Mouse (Mus musculus) T-helper 17 cell (primary cell): ENCODE results near the gene 1700017B05Rik.
"Not testable (repeated sequence)": the region's sequence is repeated elsewhere in the genome, so short reads cannot be mapped to it uniquely, and the experiment has no call there.

Source experiments
- in situ Hi-C, 2 experiments: fragments of 300-600 bp; cut with MboI, MseI; formaldehyde crosslinking; loops; 1 replicate in 1 of 2; 2 replicates in 1 of 2; pipeline ENCODE4 v1.15.1; 2025; ENCODE audit warnings: high pct_unique_total_duplicates in 2 of 2

1700017B05Rik gene

DNA sequence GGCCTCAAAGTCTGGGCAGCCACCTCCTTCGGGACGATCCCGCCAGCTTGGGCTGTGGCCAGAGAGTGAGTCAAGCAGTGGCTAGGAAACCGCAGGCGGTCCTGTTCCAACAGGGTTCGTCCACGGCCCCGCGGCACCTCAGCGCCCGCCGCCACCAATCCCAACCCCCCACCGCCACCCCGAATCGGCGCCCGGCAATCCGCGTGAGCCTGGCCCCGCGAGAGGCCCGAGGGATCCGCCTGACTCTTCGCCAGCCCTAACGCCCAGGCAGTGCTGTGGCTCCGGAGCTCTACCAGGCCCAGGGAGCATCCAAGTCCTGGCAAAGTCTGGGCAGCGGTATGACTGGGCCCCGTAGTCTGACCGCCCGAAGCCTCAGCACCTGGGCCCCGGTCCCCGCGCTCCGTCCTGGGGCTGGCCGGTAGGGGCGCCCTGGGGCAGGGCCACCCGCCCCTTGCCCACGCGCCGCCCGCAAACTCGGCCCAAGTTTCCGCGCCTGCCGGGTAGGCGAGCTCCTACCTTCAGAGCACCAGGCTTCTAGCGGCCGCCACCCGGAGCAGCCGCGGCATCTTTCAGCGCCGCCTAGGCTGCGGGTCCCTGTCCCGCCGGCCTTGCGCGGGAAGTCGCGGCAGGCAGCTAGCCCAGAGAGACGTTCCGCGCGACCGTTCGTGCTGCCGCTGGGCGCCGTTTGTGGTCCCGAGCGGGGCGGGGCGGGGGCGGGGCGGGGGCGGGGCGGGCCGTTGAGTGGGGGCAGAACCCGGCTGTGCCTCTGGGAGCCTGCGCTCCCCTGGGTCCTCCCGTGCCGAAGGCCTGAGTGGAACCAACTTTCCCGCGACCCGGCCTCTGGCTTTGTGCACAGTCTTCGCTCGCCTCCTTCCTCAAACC is at the start of gene 1700017B05Rik:
TSS of gene 1700017B05Rik (minus strand) at position 700 of the 882 bp plus-strand sequence.
- in situ Hi-C loops, result loop anchor here in 1 of 2 experiments (5.0 kb wide), 1 partner anchor 80 kb away; no protein-coding TSS in a partner anchor

DNA sequence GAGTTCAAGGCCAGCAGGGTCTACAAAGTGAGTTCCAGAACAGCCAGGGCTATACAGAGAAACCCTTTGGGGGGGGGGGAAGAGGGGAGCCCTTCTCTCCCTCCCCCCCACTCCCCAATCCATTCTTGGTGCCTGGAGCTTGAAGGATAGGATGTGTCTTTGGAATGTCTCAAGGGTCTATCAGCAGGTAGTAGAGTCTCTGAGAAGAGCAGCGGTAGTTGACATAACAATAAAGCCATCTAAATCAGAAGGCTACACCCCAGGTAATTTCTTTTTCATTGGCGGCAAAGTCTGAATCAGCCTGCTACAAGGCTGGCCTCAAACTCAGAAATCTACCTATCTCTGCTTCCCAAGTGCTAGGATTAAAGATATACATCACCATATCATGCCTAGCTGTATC is 48.5 kb upstream of the 1700017B05Rik start:
- in situ Hi-C loops, result loop anchor here (5.0 to 10.0 kb wide), 2 partner anchors 71 to 384 kb away; no protein-coding TSS in a partner anchor

DNA sequence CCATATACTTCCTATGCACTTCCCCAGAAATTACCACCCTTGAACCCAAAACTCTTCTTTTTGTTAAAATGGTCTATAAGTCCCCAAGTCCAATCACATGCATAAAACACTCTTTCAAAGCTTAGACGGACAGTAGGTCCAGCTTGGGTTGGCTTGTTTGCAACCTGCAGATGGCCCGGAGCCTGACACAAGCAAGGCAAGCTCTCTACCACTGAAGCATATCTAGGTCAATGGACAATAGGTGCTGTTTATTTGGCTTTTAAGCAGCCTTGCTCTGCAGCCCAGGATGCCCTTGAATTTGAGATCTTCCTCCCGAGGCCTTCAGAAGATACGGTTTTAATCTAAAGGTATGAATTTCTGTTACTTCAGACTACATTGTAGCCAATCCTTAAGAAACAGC is 46.9 kb upstream of the 1700017B05Rik start:
- in situ Hi-C loops, result no loop called here

DNA sequence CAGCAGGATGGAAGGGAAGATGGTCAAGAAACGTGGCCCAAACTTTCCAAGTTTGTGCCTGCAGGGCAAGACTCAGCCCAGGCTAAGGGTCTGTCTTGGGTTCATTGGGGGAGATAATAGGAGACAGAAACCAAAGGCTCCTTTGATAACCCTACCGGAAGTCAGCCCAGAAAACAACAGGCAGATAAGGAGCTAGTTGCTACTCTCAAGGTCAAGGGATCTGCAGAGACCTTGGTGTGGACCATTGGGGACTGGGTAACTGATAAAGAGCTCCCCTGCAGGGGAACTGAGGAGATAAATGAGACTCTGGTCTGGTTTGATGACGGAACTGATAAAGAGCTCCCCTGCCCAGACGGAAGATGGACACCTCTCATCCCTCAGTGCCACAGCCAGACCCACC is 45.0 kb upstream of the 1700017B05Rik start:
- in situ Hi-C loops, result no loop called here

DNA sequence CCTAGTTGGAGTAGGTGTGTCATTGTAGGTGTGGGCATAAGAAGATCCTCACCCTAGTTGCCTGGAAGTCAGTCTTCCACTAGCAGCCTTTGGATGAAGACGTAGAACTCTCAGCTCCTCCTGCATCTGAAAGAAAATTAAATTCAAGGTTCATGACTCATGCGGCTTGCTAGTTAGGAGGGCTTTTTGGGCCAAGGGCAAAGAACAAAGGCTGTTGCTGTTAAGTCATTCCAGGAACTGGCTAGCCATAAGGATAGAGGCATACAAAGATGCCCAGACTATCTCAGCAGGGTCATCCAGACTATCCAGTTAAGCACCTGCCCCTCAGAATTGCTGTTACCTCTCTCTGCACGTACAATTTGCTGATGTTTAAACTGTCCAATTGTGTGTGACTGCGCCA is 42.3 kb upstream of the 1700017B05Rik start:
- in situ Hi-C loops, result not testable (repeated sequence)

DNA sequence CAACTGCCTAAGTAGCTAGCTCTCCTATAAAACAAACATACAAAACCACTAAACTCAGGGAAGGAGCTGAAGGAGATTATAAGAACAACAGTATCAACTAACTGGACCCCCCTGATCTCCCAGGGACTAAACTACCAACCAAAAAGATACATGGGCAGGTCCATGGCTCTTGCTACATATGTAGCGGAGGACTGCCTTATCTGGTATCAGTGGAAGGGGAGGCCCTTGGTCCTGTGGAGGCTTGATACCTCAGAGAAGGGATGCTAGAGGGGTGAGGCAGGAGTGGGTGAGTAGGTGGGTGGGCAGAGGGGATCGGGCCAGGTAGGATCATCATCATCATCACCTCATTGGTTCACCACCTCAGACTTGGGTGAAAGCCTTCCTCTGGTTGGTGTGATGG is 41.8 kb upstream of the 1700017B05Rik start:
- in situ Hi-C loops, result no loop called here

DNA sequence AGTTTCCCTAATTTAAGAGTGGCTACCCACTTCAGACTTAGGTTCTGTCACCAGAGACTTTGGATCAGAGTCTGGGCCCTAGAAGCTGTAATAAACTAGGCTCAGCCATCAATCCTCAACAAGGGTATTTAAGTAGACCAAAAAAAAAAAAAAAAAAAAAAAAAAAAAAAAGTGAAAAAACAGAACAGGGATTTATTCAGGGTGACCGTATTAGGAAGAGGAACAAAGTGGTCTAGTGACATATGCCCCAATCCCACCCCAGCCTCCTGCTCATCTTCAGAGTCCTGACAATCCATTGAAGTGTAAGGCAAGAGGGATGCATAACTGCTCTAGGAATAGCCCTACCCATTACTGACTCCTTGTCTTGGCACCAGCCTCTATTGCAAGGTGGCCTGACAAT is 40.9 kb upstream of the 1700017B05Rik start:
- in situ Hi-C loops, result no loop called here

DNA sequence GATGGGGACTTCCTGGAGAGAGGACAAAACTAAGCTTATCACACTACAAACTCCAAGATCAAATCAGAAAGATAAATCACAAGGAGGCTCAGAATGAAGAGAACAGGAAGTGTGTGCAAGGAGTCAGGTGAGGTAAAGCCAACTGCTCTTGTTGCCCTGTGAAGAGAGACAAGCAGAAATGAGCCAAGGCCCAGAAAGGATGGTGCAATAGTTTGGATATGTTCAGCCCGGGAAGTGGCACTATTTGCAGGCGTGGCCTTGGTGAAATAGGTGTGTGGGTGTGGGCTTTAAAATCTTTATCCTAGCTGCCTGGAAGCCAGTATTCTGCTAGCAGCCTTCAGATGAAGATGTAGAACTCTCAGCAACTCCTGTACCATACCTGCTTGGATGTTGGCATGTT is 38.4 kb upstream of the 1700017B05Rik start:
- in situ Hi-C loops, result no loop called here

DNA sequence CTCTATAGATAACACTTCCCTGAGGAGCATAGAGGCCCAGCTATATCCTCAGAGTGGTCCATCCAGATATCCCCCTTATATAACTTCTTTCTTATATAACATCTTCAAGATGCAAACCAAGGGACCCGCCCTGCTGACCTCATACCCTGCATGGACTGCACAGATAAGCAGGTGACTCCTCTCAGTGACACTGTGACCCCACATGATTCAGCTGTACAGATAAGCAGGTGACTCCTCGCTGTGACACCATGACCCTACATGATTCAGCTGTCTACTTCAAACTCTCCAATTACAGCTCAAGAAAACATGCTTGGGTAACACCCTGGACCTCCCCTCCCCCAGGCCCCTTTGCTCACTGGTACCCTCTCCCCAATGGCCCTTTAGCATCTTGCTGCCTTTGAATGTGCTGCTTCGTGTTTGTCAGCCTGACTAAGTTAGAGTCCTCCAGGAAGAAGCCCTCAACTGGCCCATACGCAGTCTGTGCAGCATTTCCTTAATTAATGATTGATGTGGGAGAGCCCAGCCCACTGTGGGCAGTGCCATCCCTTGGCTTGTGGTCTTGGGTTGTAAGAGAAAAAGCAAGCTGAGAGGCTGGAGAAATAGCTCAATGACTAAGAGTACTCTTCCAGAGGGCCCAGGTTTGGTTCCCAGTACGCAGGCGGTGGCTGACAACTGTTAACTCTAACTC is 37.5 kb upstream of the 1700017B05Rik start:
- in situ Hi-C loops, result no loop called here

DNA sequence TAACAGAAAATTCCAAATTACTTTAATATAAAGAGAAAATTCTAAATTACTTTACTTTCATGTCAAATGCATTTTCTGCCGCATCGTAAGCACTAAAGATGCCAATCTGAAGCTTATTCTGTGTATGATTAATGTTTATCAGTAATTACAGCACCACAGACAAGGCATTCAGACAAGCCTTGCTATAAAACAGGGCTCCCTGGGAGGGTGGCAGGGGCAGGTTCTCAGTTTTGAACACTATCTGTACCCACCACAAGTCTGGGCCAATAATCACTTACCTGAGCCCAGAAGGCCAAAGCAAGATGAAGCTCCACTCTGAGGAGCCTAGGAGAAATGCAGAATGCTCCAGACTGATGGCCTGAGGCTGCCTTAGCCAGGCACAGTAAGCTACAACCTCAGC is 35.5 kb upstream of the 1700017B05Rik start:
- in situ Hi-C loops, result no loop called here

DNA sequence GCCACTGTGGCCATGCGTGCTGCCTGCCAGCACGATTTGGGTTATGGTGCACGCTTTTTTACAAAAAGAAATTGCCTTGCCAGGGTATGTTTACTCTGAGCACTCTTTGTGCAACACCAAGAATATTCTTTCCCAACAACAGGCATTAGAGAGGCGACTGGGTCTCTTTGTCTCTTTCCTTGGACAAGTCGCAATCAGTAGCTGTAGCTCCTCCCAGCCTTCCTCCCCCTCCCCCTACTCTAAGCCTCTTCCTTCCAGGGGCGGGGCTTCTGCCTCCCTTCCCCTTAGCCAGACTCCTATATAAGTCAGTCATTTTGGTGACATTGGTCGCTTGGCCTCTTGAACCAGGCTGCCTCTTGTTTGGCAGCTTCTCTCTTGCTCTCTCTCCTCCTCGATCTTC is 33.9 kb upstream of the 1700017B05Rik start:
- in situ Hi-C loops, result no loop called here

DNA sequence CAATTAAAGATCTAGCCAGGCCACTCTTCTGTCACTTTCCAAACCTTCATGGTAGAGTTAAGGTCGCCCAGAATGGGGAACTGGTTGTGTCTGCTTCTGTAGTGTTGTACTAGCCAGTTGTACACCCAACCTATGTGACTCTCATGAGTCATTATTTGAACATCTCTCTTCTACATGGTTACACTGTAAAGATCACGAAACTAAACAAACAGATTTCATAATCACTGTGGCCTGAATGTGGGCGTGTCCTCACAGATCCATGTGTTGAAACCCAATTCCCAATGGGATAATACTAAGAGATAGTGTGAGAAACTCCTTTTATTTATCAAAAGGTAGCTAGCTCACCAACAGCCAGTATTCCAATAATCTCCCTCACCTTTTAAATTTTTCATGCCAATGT is 33.3 kb upstream of the 1700017B05Rik start:
- in situ Hi-C loops, result no loop called here

DNA sequence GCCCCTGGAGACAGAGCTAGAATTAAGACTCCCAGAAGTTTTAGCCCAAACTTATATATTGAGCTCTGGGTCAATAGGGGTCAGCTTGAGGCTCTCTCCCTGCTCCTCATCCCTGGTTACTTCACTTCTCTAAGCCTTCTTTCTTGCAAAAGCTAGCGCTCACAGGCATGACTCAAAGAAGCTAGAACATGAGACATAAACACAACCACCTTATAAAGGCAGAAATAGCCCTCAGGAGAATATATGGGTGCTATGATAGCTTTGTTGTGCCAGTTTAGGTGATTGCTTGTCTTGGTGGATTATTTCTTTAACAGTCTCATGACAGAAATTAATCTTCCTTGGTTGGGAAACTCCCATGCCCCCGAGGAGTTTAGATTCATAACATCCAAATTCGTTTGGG is 32.5 kb upstream of the 1700017B05Rik start:
- in situ Hi-C loops, result no loop called here

DNA sequence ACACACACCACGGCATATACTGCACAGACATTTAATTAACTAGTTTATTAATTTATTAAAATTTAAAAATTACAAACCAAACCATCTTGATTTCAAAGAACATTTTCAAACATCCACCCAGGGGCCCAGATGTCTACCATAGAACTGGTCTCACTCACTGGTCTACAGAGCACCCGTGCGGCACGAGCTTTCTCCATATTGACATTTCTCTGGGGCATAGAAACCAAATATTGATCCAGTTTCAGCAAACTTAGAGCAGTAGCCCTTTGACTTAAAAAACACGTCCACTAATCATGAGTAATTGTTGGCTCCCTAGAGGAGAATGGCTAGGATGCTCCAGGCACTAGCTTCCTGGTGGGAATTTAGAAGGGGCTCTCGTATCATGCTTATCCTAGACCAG is 24.8 kb upstream of the 1700017B05Rik start:
- in situ Hi-C loops, result no loop called here

DNA sequence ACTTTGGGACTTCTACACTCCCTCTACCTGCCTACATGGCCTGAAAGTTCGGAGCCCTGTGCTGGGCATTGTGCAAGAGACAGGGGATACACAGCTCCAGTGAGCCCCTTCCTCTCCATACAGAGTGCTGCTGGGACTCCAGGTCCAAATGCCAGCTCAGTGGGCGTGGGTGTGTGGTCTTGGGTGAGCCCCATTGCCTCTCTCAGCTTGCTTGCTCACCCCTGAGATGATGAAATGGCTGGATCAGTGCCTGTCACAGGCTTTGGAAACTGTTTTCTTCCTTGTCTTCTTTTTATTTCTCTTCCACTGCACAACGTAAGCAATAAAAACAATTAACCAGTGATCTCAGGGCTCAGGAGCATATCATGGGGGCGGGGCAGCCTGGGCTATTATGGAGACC is 20.9 kb upstream of the 1700017B05Rik start:
- in situ Hi-C loops, result loop anchor here in 1 of 2 experiments (5.0 kb wide), 1 partner anchor 1254 kb away; no protein-coding TSS in a partner anchor

DNA sequence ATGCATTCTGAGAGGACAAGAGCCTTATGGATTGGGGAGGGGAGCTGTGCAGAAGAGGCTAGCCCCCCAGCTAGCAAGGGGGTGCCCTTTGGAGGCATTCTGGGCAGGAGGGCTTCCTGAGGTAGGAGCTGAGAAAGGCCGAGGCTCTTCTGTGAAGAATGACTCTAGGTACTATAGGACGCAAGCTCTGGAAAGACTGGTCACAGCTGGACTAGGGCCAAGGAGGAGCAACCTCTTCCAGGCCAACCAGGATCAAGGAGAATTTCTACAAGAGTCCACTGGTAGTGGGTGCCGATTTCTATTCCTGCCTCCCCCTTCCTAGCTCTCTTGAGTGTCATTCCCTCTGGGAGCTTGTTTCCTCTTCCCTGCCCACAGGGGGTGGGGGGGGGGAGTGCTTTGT is 20.3 kb upstream of the 1700017B05Rik start:
- in situ Hi-C loops, result loop anchor here in 1 of 2 experiments (5.0 kb wide), 1 partner anchor 1255 kb away; no protein-coding TSS in a partner anchor

DNA sequence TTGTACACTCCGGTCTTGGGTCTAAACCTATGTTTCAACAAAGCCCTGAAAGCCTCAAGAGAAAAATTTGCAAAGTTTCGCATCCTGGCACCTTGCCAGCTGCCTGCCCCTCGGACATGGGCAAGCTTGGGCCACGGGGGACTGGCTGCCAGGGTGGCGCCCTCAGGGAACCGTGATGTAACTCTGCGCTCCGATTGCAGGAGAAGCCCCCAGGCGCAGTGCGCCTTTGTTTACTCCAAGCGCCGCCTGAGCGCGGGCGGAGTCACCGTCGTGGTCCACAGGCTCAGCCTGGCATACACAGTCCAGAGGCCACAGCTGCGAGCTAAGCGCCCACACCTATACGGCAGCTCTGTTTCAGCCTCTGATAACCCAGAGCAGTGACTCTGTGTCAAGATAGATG is 19.1 kb upstream of the 1700017B05Rik start:
- in situ Hi-C loops, result loop anchor here in 1 of 2 experiments (5.0 kb wide), 1 partner anchor 1256 kb away; no protein-coding TSS in a partner anchor

DNA sequence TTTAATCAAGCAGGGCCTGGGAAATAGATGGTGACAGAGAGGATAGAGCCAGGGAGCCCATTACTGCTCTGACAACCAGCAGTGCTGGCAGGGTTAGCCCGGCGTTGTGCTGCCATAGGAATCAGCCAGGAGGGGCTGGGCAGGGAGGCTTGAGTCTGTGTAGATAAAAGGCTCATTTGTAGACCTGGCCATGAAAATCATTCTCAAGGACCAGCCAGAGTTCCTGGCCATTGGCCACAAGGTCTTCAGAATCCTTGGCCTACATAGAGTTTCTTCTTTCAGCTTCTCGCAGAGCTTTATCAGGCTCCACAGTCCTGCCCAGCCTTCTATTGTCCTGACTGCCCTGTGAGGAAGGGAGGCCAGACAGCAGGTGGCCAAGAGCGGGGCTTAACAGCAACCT is 17.0 kb upstream of the 1700017B05Rik start:
- in situ Hi-C loops, result no loop called here

DNA sequence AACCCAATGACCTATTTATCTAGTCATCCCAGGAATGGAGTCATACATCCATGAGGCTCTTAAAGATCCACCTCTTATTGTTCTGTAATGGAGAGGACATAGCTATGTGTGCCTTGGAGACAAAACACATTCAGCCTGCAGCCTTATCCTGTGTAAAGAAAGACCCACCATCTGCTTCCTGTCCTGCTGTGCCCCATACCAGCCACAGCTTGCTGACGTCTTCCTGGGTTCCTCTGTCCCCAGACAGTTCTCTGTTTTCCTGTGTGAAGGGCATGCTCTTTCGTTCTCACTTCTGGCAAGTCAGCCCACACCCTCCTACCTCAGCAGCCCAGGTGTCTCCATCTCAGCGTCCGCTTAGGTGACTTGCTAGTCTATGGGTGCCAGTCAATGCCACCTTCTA is 15.9 kb upstream of the 1700017B05Rik start:
- in situ Hi-C loops, result no loop called here

DNA sequence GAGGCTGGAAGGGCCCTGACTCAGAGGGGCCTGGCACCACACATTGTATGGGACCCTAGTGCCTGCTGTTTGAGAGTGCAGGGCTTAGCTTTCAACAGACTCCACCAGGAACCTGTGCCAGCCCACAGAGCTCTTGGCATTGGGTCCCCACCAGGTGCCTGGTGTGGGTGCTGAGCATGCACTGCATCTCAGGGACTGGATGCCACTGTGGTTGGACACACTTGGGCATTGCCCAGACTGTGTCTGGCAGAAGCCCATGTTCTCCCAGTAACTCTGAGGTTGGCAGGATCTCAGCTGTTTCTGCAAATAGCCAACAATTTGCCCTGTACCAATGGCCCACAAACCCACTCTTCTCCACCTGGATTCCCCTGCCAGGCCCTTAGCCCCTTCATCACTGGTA is 13.9 kb upstream of the 1700017B05Rik start:
- in situ Hi-C loops, result no loop called here

DNA sequence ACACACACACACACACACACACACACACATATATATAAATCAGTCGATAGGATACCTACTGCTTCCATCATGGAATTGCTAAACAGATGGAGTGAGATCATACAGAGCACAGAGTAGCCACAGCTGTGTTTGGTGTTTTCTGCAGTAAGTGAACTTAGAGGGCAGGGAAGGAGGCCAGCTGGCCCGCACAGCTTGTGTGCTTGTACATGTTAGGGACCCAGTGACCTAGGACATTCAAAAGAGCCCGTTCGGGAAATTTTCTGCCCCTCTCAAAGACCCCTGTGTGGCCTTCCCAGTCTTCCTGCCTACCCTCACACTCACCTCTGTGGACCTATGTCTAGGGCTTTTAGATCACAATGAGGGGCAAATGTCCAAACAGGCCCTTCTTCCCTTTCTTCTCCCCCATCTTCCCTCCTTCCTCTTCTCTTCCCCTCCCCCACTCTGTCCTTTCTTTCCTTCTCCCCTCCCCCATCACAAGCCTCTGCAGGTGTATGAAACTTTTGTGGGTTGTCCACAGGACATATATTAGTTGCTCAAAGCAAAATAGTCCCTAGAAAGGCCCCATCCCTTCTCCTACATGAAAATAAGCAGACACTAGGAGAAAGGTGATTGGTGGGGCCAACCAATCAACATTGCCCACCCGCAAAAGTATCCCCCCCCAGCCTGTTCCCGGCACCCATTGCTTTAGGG is 11.5 kb upstream of the 1700017B05Rik start:
- in situ Hi-C loops, result loop anchor here in 1 of 2 experiments (5.0 kb wide), 1 partner anchor 63 kb away; no protein-coding TSS in a partner anchor
